Mouse (Mus musculus): Measurements from ENCODE around the gene Dnajc3. TPM values are rescaled to one million over a fixed set of nuclear protein-coding genes. Genes with fewer than 3 reads are reported as not detected.

Gene Dnajc3
- total and polyA plus RNA-seq, 3 experiments, result 29.0 to 40.6 (median 31.6) TPM

DNA sequence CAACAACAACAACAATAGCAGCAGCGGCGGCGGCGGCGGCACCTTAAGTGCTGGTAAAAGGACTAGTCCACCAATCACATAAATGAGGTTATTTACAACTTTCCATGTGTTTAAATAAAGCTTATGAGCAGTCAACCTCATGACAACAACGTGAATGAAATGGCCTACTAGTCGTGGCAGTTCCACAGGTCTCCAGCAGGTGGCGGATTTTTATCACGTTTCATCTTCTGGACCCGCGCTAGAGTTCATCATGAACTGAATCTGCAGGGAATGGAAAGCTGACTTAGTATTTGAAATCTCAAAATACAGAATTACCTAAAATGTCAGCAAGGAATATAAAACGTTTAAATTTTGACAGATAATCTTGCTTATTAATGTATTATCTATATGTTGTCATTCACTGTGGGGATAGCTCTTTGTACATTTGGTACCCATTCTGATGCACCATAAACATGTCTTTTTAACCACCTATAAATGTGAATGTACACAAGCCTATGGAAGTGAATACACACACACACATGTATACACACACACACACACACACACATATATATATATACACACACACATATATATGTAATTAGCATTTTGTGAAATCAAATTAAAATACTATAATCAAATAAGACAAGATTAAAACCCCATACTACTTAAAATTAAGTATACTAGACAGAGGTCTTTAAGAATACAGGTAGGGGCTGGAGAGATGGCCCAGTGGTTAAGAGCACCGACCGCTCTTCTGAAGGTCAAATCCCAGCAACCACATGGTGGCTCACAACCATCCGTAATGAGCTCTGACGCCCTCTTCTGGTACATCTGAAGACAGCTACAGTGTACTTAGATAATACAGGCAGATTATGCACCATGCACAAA is 49.1 kb downstream of the Dnajc3 start:
- Histone ChIP-seq H3K27ac (ENCODE audit: insufficient read depth, low read depth) (no peak overlapping the region), H3K36me3 (replicated peaks in 1 of 2; ENCODE audit: control insufficient read depth in 1 of 2, insufficient read depth in 1 of 2, low read length in 1 of 2) (peaks cover 0 to 21% of the 10 kb centered on the region in 2 experiments), H3K9ac (ENCODE audit: insufficient read depth, low read depth) (no peak overlapping the region), H3K27me3 (replicated peaks) (no peaks in the 10 kb centered on the region), H3K4me1 (ENCODE audit: control insufficient read depth in 1 of 2, insufficient read depth in 2 of 2) (no peaks in the 10 kb centered on the region), H3K79me2 (replicated peaks; ENCODE audit: control insufficient read depth, extremely low read depth, insufficient read depth, poor library complexity, severe bottlenecking) (no peaks in the 10 kb centered on the region), H3K9me3 (replicated peaks; ENCODE audit: low read length) (no peaks in the 10 kb centered on the region), H3K4me3 (replicated peaks in 1 of 3; ENCODE audit: low read depth in 2 of 3, low read length in 2 of 3, poor library complexity in 1 of 3) (no peak overlapping the region), H3K4me2 (ENCODE audit: insufficient read depth, low read depth, poor library complexity, severe bottlenecking) (no peak overlapping the region)
- TF ChIP-seq CTCF (conservative IDR thresholded peaks at IDR 0.05 in 1 of 2, IDR thresholded peaks at IDR 0.05 in 1 of 2; ENCODE audit: low read depth in 2 of 2, low read length in 2 of 2), result peak; percentile 66 to 78
- no peak for TF ChIP-seq MEF2A (IDR thresholded peaks at IDR 0.05; ENCODE audit: borderline replicate concordance, low read depth, low read length)
- TF ChIP-seq CHD2 (IDR thresholded peaks at IDR 0.05; ENCODE audit: low read length), result no peak
- TF ChIP-seq SMC3 (IDR thresholded peaks at IDR 0.05; ENCODE audit: low read depth, low read length), result peak; percentile 67
- no peak for TF ChIP-seq MYC (IDR thresholded peaks at IDR 0.05; ENCODE audit: low read depth, low read length)
- TF ChIP-seq NRF1 (IDR thresholded peaks at IDR 0.05; ENCODE audit: low read depth, low read length), result no peak
- TF ChIP-seq BHLHE40 (IDR thresholded peaks at IDR 0.05; ENCODE audit: low read depth, low read length), result peak; percentile 54
- no peak for TF ChIP-seq UBTF (IDR thresholded peaks at IDR 0.05; ENCODE audit: low read depth, low read length)
- no peak for TF ChIP-seq TBP (conservative IDR thresholded peaks at IDR 0.05; ENCODE audit: low read depth, low read length)
- no peak for TF ChIP-seq TCF12 (IDR thresholded peaks at IDR 0.05; ENCODE audit: low read depth, low read length)
- TF ChIP-seq RAD21 (IDR thresholded peaks at IDR 0.05; ENCODE audit: low read depth, low read length), result peak; percentile 66
- no peak for TF ChIP-seq SIN3A (IDR thresholded peaks at IDR 0.05; ENCODE audit: low read length)
- no peak for TF ChIP-seq ELF1 (IDR thresholded peaks at IDR 0.05; ENCODE audit: low read depth, low read length)
- TF ChIP-seq JUN (IDR thresholded peaks at IDR 0.05; ENCODE audit: insufficient read depth, low read depth, low read length), result no peak
- TF ChIP-seq RCOR1 (conservative IDR thresholded peaks at IDR 0.05; ENCODE audit: low read depth, low read length), result no peak
- TF ChIP-seq HCFC1 (IDR thresholded peaks at IDR 0.05; ENCODE audit: low read depth, low read length), result no peak
- peak; percentile 67 for DNase-seq (ENCODE audit: extremely low read depth)
- dilution Hi-C loops (cut with MboI; ENCODE audit: extremely low pct_ligation_motif_present, extremely low pct_unique_long_range_greater_than_20kb, low sequenced_read_pairs) (no loop called here), in situ Hi-C loops (cut with MboI; ENCODE audit: low pct_ligation_motif_present, low pct_unique_long_range_greater_than_20kb, low sequenced_read_pairs) (no loop called here)

DNA sequence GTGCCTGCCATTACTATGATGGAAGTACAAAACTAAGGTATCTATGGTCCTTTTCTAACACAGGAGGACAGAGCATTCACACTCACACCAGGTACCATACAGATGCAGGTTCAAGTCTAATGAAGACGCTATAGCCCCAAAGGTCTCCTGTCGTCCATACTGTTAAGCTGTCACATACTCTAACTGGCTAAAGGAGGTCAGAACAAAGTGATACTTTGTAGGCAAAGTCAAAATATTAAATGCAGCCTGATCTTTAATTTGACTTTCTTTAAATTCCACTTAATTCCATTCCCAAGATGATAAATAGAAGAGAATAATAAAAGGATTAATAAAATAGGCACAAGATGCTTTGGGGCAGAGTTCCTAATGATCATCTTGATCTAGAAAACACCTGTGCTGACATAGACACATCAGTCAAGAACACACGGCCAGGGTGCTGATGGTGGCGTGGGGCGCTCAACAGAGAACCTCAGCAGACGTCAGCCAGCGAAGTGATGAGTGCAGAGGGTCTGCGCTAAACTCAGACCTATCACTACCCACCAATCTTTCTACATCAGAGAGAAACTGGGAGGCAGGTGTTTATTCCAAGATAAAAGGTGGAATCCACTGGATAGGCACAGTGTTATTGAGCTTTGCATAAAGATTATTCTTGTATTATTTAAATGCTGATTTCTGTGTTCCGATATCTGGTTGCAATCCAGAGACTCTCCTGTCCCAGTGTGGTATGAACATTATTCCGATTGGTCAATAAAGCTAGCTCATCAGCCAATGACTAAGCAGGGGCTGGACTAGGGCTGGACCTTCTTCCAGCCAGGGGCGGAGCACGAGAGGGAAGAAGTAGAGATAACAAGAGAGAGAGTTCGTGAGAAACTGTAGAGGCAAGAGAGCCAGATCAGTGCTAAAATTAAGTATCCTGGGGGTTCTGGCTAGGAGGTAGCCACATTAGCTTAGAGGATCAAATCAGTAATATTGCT is 50.0 kb downstream of the Dnajc3 start:
- Histone ChIP-seq H3K4me2 (ENCODE audit: insufficient read depth, low read depth, poor library complexity, severe bottlenecking) (no peak overlapping the region), H3K4me3 (replicated peaks in 1 of 3; ENCODE audit: low read depth in 2 of 3, low read length in 2 of 3, poor library complexity in 1 of 3) (no peak overlapping the region), H3K9me3 (replicated peaks; ENCODE audit: low read length) (no peaks in the 10 kb centered on the region), H3K36me3 (replicated peaks in 1 of 2; ENCODE audit: control insufficient read depth in 1 of 2, insufficient read depth in 1 of 2, low read length in 1 of 2) (peaks cover 0 to 18% of the 10 kb centered on the region in 2 experiments), H3K9ac (ENCODE audit: insufficient read depth, low read depth) (no peak overlapping the region), H3K27ac (ENCODE audit: insufficient read depth, low read depth) (no peak overlapping the region), H3K79me2 (replicated peaks; ENCODE audit: control insufficient read depth, extremely low read depth, insufficient read depth, poor library complexity, severe bottlenecking) (no peaks in the 10 kb centered on the region), H3K4me1 (ENCODE audit: control insufficient read depth in 1 of 2, insufficient read depth in 2 of 2) (no peaks in the 10 kb centered on the region), H3K27me3 (replicated peaks) (no peaks in the 10 kb centered on the region)
- dilution Hi-C loops (cut with MboI; ENCODE audit: extremely low pct_ligation_motif_present, extremely low pct_unique_long_range_greater_than_20kb, low sequenced_read_pairs), result no loop called here
- in situ Hi-C loops (cut with MboI; ENCODE audit: low pct_ligation_motif_present, low pct_unique_long_range_greater_than_20kb, low sequenced_read_pairs), result no loop called here
- no peak for TF ChIP-seq MXI1 (IDR thresholded peaks at IDR 0.05; ENCODE audit: low read depth, low read length)
- TF ChIP-seq BHLHE40 (IDR thresholded peaks at IDR 0.05; ENCODE audit: low read depth, low read length), result no peak
- TF ChIP-seq MEF2A (IDR thresholded peaks at IDR 0.05; ENCODE audit: borderline replicate concordance, low read depth, low read length), result no peak
- TF ChIP-seq ETS1 (conservative IDR thresholded peaks at IDR 0.05; ENCODE audit: low read depth, low read length), result no peak
- DNase-seq (ENCODE audit: extremely low read depth), result no peak
